20 mouse cellular contexts compared by ENCODE assay signal in the genomic region with DNA sequence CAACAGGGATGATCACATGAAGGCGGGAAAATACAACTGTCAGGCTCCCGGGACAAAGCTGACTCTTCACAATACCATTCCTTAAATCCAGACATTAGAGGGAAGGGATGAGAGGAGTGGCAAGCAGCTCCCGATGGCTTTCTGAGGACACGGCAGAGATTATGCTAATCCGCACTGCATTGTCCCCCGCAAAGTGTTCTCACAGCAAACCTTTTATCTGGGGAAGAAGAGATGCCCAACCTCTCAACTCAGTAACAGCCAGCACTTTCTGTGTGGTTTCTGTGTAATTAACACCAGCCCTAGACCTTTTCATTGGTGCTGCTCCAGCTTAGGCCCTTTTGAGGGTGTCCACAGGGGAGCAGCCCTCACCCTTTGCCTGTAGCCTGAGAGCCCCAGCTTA.
DNase-seq lines count a peak whose midpoint lies in the region; ATAC-seq and TF ChIP-seq lines count a peak whose summit lies in the region.
"Had no signal": no experiment of that assay in that cellular context is flagged by ENCODE, and none has a peak within 500 bp of the region (broad histone marks: within the 10 kb centered on the region; RNA-seq: fewer than 3 reads in every experiment).

No protein-coding gene starts in this region.

- no peaks in the 10 kb centered on the region for H3K36me3 ChIP-seq in forebrain, embryonic 12.5 days (replicated peaks)
- H3K36me3 ChIP-seq in forebrain, postnatal 0 days (ENCODE audit: insufficient read depth), result no peaks in the 10 kb centered on the region
- H3K36me3 ChIP-seq in embryonic facial prominence, embryonic 10.5 days (replicated peaks), result no peaks in the 10 kb centered on the region
- H3K36me3 ChIP-seq in midbrain, embryonic 14.5 days (ENCODE audit: control insufficient read depth, insufficient read depth, low read length), result no peaks in the 10 kb centered on the region
- H3K36me3 ChIP-seq in limb, embryonic 10.5 days, result no peaks in the 10 kb centered on the region
- H3K36me3 ChIP-seq: limb, embryonic 15.5 days; neural tube, embryonic 15.5 days had no signal

- H3K4me1 ChIP-seq in forebrain, embryonic 12.5 days, result peaks cover 29% of the 10 kb centered on the region
- no peaks in the 10 kb centered on the region for H3K4me1 ChIP-seq in forebrain, postnatal 0 days (ENCODE audit: insufficient read depth)
- H3K4me1 ChIP-seq in embryonic facial prominence, embryonic 10.5 days, result peaks cover 17% of the 10 kb centered on the region
- peaks cover 12% of the 10 kb centered on the region for H3K4me1 ChIP-seq in midbrain, embryonic 14.5 days (ENCODE audit: control insufficient read depth, insufficient read depth, low read length)
- H3K4me1 ChIP-seq in limb, embryonic 10.5 days, result peaks cover 7% of the 10 kb centered on the region; the same call in 1 of the 2 replicates
- no peaks in the 10 kb centered on the region for H3K4me1 ChIP-seq in lung, adult 2 months (ENCODE audit: control insufficient read depth, insufficient read depth, low read length)
- H3K4me1 ChIP-seq: limb, embryonic 15.5 days; neural tube, embryonic 15.5 days had no signal

- TF ChIP-seq POLR2A in lung, adult 2 months (IDR thresholded peaks at IDR 0.05; ENCODE audit: borderline replicate concordance, extremely low read depth, low read depth, low read length), result no peak

- H3K9ac ChIP-seq in forebrain, embryonic 12.5 days, result no peak overlapping the region
- H3K9ac ChIP-seq in forebrain, postnatal 0 days, result no peak overlapping the region
- no peak overlapping the region for H3K9ac ChIP-seq in midbrain, embryonic 14.5 days (replicated peaks; ENCODE audit: low read length)
- H3K9ac ChIP-seq: limb, embryonic 15.5 days; neural tube, embryonic 15.5 days had no signal

- H3K4me2 ChIP-seq in forebrain, embryonic 12.5 days, result no peak overlapping the region
- H3K4me2 ChIP-seq in forebrain, postnatal 0 days (ENCODE audit: low read depth), result no peak overlapping the region
- no peak overlapping the region for H3K4me2 ChIP-seq in midbrain, embryonic 14.5 days (ENCODE audit: low read length)
- H3K4me2 ChIP-seq: limb, embryonic 15.5 days; neural tube, embryonic 15.5 days had no signal

- TF ChIP-seq CTCF in forebrain, postnatal 0 days (IDR thresholded peaks at IDR 0.05; ENCODE audit: low read depth), result no peak
- no peak for TF ChIP-seq CTCF in lung, adult 2 months (IDR thresholded peaks at IDR 0.05; ENCODE audit: insufficient read depth, low read length)

- no peak overlapping the region for H3K27ac ChIP-seq in forebrain, embryonic 12.5 days
- no peak overlapping the region for H3K27ac ChIP-seq in forebrain, postnatal 0 days (ENCODE audit: low read depth, low read length)
- no peak overlapping the region for H3K27ac ChIP-seq in embryonic facial prominence, embryonic 10.5 days (replicated peaks)
- no peak overlapping the region for H3K27ac ChIP-seq in midbrain, embryonic 14.5 days (replicated peaks; ENCODE audit: low read depth, low read length)
- H3K27ac ChIP-seq in limb, embryonic 10.5 days, result no peak overlapping the region
- H3K27ac ChIP-seq: layer of hippocampus, adult 2 months; limb, embryonic 15.5 days; neural tube, embryonic 15.5 days; stomach, postnatal 0 days had no signal

- peak; percentile 61; the same call in 1 of the 2 replicates for ATAC-seq in forebrain, embryonic 12.5 days (ENCODE audit: low FRiP score)
- ATAC-seq in forebrain, postnatal 0 days, result no peak
- peak; percentile 40; the same call in 1 of the 2 replicates for ATAC-seq in midbrain, embryonic 14.5 days (ENCODE audit: low FRiP score, low TSS enrichment)

- 3% methylated on average over 6 of the region's 6 CpGs for WGBS in forebrain, embryonic 12.5 days
- WGBS in forebrain, postnatal 0 days, result 20% methylated on average over 6 of the region's 6 CpGs
- WGBS in embryonic facial prominence, embryonic 10.5 days, result 18% methylated on average over 6 of the region's 6 CpGs
- WGBS in midbrain, embryonic 14.5 days, result 2% methylated on average over 6 of the region's 6 CpGs
- 22% methylated on average over 6 of the region's 6 CpGs for WGBS in limb, embryonic 10.5 days
- 55% methylated on average over 6 of the region's 6 CpGs for WGBS in lung, adult 2 months

- no peak for DNase-seq in forebrain, postnatal 0 days
- DNase-seq in R1 (ENCODE audit: low read depth, low spot score), result peak; percentile 18
- DNase-seq in embryonic facial prominence, embryonic 10.5 days (ENCODE audit: low spot score), result peak; percentile 15
- peak; percentile 61 for DNase-seq in midbrain, embryonic 14.5 days
- DNase-seq in right cerebral cortex, postnatal 4 days, result no peak
- DNase-seq in limb, embryonic 10.5 days (ENCODE audit: low spot score), result no peak
- DNase-seq in lung, adult 2 months, result no peak
- DNase-seq: adrenal gland, adult 2 months; cerebellum, adult 9-10 months; heart, postnatal 36 days; kidney, adult 18-20 months; kidney, postnatal 14 days; layer of hippocampus, postnatal 36 days; lung, postnatal 36 days; right cerebral cortex, postnatal 25 days had no signal

- H3K27me3 ChIP-seq in forebrain, embryonic 12.5 days, result peaks cover 42% of the 10 kb centered on the region; the same call in 1 of the 2 replicates
- peaks cover 8% of the 10 kb centered on the region; the same call in 1 of the 2 replicates for H3K27me3 ChIP-seq in forebrain, postnatal 0 days (ENCODE audit: insufficient read depth, low read length)
- H3K27me3 ChIP-seq in embryonic facial prominence, embryonic 10.5 days (replicated peaks; ENCODE audit: low read depth, poor library complexity, severe bottlenecking), result peaks cover 41% of the 10 kb centered on the region
- peaks cover 4% of the 10 kb centered on the region; the same call in 1 of the 2 replicates for H3K27me3 ChIP-seq in midbrain, embryonic 14.5 days (ENCODE audit: control insufficient read depth, insufficient read depth, low read length)
- no peaks in the 10 kb centered on the region for H3K27me3 ChIP-seq in limb, embryonic 10.5 days (ENCODE audit: low read depth, poor library complexity, severe bottlenecking)
- H3K27me3 ChIP-seq: limb, embryonic 15.5 days; neural tube, embryonic 15.5 days had no signal

- H3K4me3 ChIP-seq in forebrain, embryonic 12.5 days (replicated peaks), result no peak overlapping the region
- H3K4me3 ChIP-seq in forebrain, postnatal 0 days (ENCODE audit: low read depth, low read length), result no peak overlapping the region
- H3K4me3 ChIP-seq in embryonic facial prominence, embryonic 10.5 days, result no peak overlapping the region
- no peak overlapping the region for H3K4me3 ChIP-seq in midbrain, embryonic 14.5 days (replicated peaks; ENCODE audit: low read depth, low read length)
- no peak overlapping the region for H3K4me3 ChIP-seq in limb, embryonic 10.5 days
- no peak overlapping the region for H3K4me3 ChIP-seq in lung, adult 2 months (replicated peaks; ENCODE audit: extremely low read depth, low read depth, low read length)
- H3K4me3 ChIP-seq: layer of hippocampus, adult 2 months; limb, embryonic 15.5 days; neural tube, embryonic 15.5 days had no signal

- no peaks in the 10 kb centered on the region for H3K9me3 ChIP-seq in forebrain, embryonic 12.5 days
- H3K9me3 ChIP-seq in forebrain, postnatal 0 days (ENCODE audit: low read length), result no peaks in the 10 kb centered on the region
- H3K9me3 ChIP-seq in embryonic facial prominence, embryonic 10.5 days, result no peaks in the 10 kb centered on the region
- H3K9me3 ChIP-seq in midbrain, embryonic 14.5 days (ENCODE audit: control insufficient read depth, low read length), result no peaks in the 10 kb centered on the region
- no peaks in the 10 kb centered on the region for H3K9me3 ChIP-seq in limb, embryonic 10.5 days (replicated peaks)
- H3K9me3 ChIP-seq: limb, embryonic 15.5 days; neural tube, embryonic 15.5 days had no signal

Comparison
In these comparisons a context has a peak if more than half of its experiments do, and no peak if none do; other contexts are left out.
1. DNase-seq: peak in R1 (single experiment), embryonic facial prominence, embryonic 10.5 days (single experiment) and midbrain, embryonic 14.5 days (single experiment); none in forebrain, postnatal 0 days (single experiment), right cerebral cortex, postnatal 4 days (single experiment), limb, embryonic 10.5 days (single experiment) and lung, adult 2 months (single experiment).